Mouse (Mus musculus) midbrain, postnatal 0 days (tissue): Measurements from ENCODE around the gene Col23a1. TPM values are rescaled to one million over a fixed set of nuclear protein-coding genes. Genes with fewer than 3 reads are reported as not detected.
A peak's percentile ranks its signal among the peaks of the same experiment; 100 is the strongest.

Experiments
- ATAC-seq: fragments of 200-750 bp; cut with Nextera tagmentation; 2 replicates; pipeline ENCODE4 v1.8.0; 2017; ENCODE audit warnings: moderate number of reproducible peaks, mild to moderate bottlenecking, moderate TSS enrichment, moderate library complexity; ENCODE audit not compliant: low FRiP score
- DNase-seq: peaks from one replicate; pipeline ENCODE4 v3.0.0-alpha.2; 2015; ENCODE audit warnings: low spot score
- H3K27ac ChIP-seq: fragments of 300-500 bp; sonication (generic); 2 replicates; pipeline ENCODE4 v1.5.1; 2014; ENCODE audit warnings: low read depth, mild to moderate bottlenecking, low read length, mixed read lengths
- H3K27me3 ChIP-seq: fragments of 300-500 bp; sonication (generic); 2 replicates; pipeline ENCODE4 v1.6.1; 2014; ENCODE audit warnings: low read length, control low read depth, mixed read lengths; ENCODE audit not compliant: insufficient read depth
- H3K36me3 ChIP-seq: fragments of 300-500 bp; sonication (generic); 2 replicates; pipeline ENCODE4 v1.6.1; 2014; ENCODE audit warnings: low read length, control low read depth, mixed read lengths; ENCODE audit not compliant: insufficient read depth
- H3K4me1 ChIP-seq: fragments of 300-500 bp; sonication (generic); 2 replicates; pipeline ENCODE4 v1.6.1; 2014; ENCODE audit warnings: mild to moderate bottlenecking, control low read depth, antibody characterized with exemption, low read length, mixed read lengths; ENCODE audit not compliant: insufficient read depth
- H3K4me2 ChIP-seq: fragments of 300-500 bp; sonication (generic); 2 replicates; pipeline ENCODE4 v1.6.1; 2014; ENCODE audit warnings: low read depth, mild to moderate bottlenecking, low read length, mixed read lengths; ENCODE audit not compliant: poor library complexity, severe bottlenecking
- H3K4me3 ChIP-seq: fragments of 300-500 bp; sonication (generic); 2 replicates; pipeline ENCODE4 v1.5.1; 2014; ENCODE audit warnings: low read depth, mild to moderate bottlenecking, low read length, moderate library complexity
- H3K9ac ChIP-seq: fragments of 300-500 bp; sonication (generic); replicated peaks from 2 replicates; pipeline ENCODE4 v1.6.1; 2014; ENCODE audit warnings: mild to moderate bottlenecking, low read length, moderate library complexity, mixed read lengths; ENCODE audit not compliant: poor library complexity, severe bottlenecking
- H3K9me3 ChIP-seq: fragments of 300-500 bp; sonication (generic); 2 replicates; pipeline ENCODE4 v1.6.1; 2016; ENCODE audit warnings: low read length, control low read depth
- CTCF ChIP-seq: IDR thresholded peaks from 2 replicates; pipeline ENCODE4 v1.5.1; 2016; ENCODE audit warnings: antibody characterized with exemption, mild to moderate bottlenecking
- WGBS: fragments of 180-500 bp; shearing (Covaris S2); extraction: QIAGEN DNeasy Blood & Tissue Kit; methylation state at CpG from one replicate; pipeline ENCODE4 v1.1.7; 2014; 5-methylcytosine and 5-hydroxymethylcytosine counted together
- polyA plus RNA-seq: library from polyadenylated mRNA; unstranded; fragments of >200 nt; fragmentation: Nextera tagmentation; extraction: Ambion mirVana; gene quantifications from 2 replicates; pipeline ENCODE4 v1.2.1, GENCODE M21; 2015
- total RNA-seq: library from RNA; depleted of rRNA; stranded (reverse); fragments of >200 nt; gene quantifications from 2 replicates; pipeline ENCODE4 v1.2.3, GENCODE M21; 2014

Gene Col23a1
- total and polyA plus RNA-seq, 2 experiments from 2014 or later = 4.5 to 13.5 TPM

- no peak overlapping the region for H3K9ac ChIP-seq
- no peak overlapping the region for H3K4me2 ChIP-seq
- H3K27ac ChIP-seq = no peak overlapping the region
- H3K4me3 ChIP-seq = no peak overlapping the region
- no peak for ATAC-seq
- no peaks in the 10 kb centered on the region for H3K36me3 ChIP-seq
- DNase-seq = no peak
- no peaks in the 10 kb centered on the region for H3K9me3 ChIP-seq
- no peaks in the 10 kb centered on the region for H3K4me1 ChIP-seq
- 63% methylated on average over 4 of the region's 4 CpGs for WGBS
- TF ChIP-seq CTCF = no peak
- H3K27me3 ChIP-seq = no peaks in the 10 kb centered on the region
Measured at GRCm38 (mm10) chr11:51579024-51579423, 289.3 kb downstream of the Col23a1 start.

GRCm38 (mm10) chr11:51582713-51583112 is 293.0 kb downstream of the Col23a1 start:
- Histone ChIP-seq H3K27me3 (no peaks in the 10 kb centered on the region), H3K9me3 (no peaks in the 10 kb centered on the region), H3K9ac (no peak overlapping the region), H3K4me1 (peaks cover 3% of the 10 kb centered on the region; the same call in 1 of the 2 replicates), H3K36me3 (peaks cover 5% of the 10 kb centered on the region; the same call in 1 of the 2 replicates), H3K27ac (no peak overlapping the region), H3K4me2 (no peak overlapping the region), H3K4me3 (no peak overlapping the region)
- peak; percentile 71 for TF ChIP-seq CTCF
- DNase-seq = peak; percentile 57
- WGBS = 27% methylated on average over 8 of the region's 8 CpGs
- ATAC-seq = no peak

GRCm38 (mm10) chr11:51584057-51584430 is 294.3 kb downstream of the Col23a1 start:
- Histone ChIP-seq H3K9me3 (no peaks in the 10 kb centered on the region), H3K36me3 (peaks cover 10% of the 10 kb centered on the region; the same call in 1 of the 2 replicates), H3K4me3 (peak overlapping the region; percentile 60), H3K9ac (peak overlapping the region; percentile 74), H3K4me1 (peaks cover 3% of the 10 kb centered on the region; the same call in 1 of the 2 replicates), H3K4me2 (peak overlapping the region; percentile 88), H3K27me3 (no peaks in the 10 kb centered on the region), H3K27ac (peak overlapping the region; percentile 77)
- WGBS = 13% methylated on average over 9 of the region's 9 CpGs
- no peak for TF ChIP-seq CTCF
- DNase-seq (no peak), ATAC-seq (peak; percentile 32; the same call in 1 of the 2 replicates)

- Histone ChIP-seq H3K4me3 (peak within 1 kb of the TSS; percentile 60), H3K4me1 (peaks cover 3% of the 10 kb centered on the region; the same call in 1 of the 2 replicates), H3K36me3 (peaks cover 10% of the 10 kb centered on the region; the same call in 1 of the 2 replicates), H3K9ac (peak within 1 kb of the TSS; percentile 74), H3K27me3 (no peaks in the 10 kb centered on the region), H3K9me3 (no peaks in the 10 kb centered on the region), H3K27ac (peak within 1 kb of the TSS; percentile 77), H3K4me2 (peak within 1 kb of the TSS; percentile 88)
- peak; percentile 74 for TF ChIP-seq CTCF
- DNase-seq (peak; percentile 96), ATAC-seq (peak; percentile 95)
- WGBS = 2% methylated on average over 57 of the region's 59 CpGs
Measured at GRCm38 (mm10) chr11:51584431-51585248, 294.9 kb downstream of the Col23a1 start, which contains the start of gene Phykpl. TSS of gene Phykpl (plus strand) at chr11:51584757.

GRCm38 (mm10) chr11:51585608-51586252 is 296.0 kb downstream of the Col23a1 start:
- Histone ChIP-seq H3K27ac (no peak overlapping the region), H3K9me3 (no peaks in the 10 kb centered on the region), H3K9ac (no peak overlapping the region), H3K36me3 (peaks cover 10% of the 10 kb centered on the region; the same call in 1 of the 2 replicates), H3K4me3 (peak overlapping the region; percentile 60; the same call in 1 of the 2 replicates), H3K27me3 (no peaks in the 10 kb centered on the region), H3K4me1 (peaks cover 3% of the 10 kb centered on the region; the same call in 1 of the 2 replicates), H3K4me2 (peak overlapping the region; percentile 88)
- no peak for TF ChIP-seq CTCF
- WGBS = 59% methylated on average over 8 of the region's 8 CpGs
- DNase-seq (no peak), ATAC-seq (no peak)
